8 mouse cellular contexts compared by ENCODE assay signal in the genomic region with DNA sequence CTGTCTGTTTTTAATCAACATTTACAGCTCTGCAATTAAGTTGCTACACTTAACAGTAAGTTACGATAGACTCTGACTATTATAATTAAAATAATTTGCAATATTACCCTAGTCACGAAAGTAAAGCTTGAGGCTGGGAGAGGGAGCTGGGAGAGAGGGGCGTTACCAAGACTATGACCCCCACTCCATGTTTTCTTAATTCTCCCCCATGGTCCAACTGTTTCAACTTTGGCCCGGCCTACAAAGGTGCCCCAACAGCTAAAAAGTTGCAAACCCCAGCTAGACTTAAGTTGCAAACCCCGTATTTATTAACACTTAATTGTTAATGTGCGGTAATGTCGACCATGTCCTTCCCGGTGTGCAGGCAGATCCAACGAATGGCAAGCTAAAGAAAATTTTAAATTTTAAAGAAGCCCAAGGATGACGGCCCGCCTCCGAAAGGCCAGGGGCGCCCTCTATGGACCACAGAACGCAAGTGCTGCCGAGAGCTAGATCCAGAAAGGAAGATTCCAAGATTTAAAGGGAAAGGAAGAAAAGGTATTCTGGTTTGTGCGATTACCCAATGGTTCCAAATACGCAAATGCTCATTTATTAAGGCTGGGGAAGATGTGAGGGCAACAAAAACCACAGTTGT. TPM values are rescaled to one million over a fixed set of nuclear protein-coding genes. Genes with fewer than 3 reads are reported as not detected.
DNase-seq lines count a peak whose midpoint lies in the region; ATAC-seq lines count a peak whose summit lies in the region.

No protein-coding gene starts in this region.

- peak; percentile 88 for DNase-seq in heart, adult 11 months
- no peak for DNase-seq in heart, postnatal 25 days (ENCODE audit: low spot score)
- peak; percentile 57 for DNase-seq in urinary bladder, postnatal 14 days (ENCODE audit: low spot score)
- DNase-seq in urinary bladder, postnatal 10 days (ENCODE audit: low spot score) = no peak
- peak; percentile 61 for DNase-seq in embryo, embryonic 10 days (ENCODE audit: low spot score)
- peak; percentile 77 to 82 for DNase-seq in kidney, postnatal 4 days
- DNase-seq in lung, postnatal 4 days = peak; percentile 52 to 69

- ATAC-seq in granulocyte monocyte progenitor cell, adult 5-6 weeks (replicated peaks; ENCODE audit: poor library complexity, severe bottlenecking) = no peak; the same call in 1 of the 2 replicates

- intact Hi-C loops in heart, postnatal 25 days (cut with DNase I) = loop anchor here (2.0 to 5.0 kb wide), 2 partner anchors 224 to 379 kb away; no protein-coding TSS in a partner anchor

RNA-seq across cellular contexts. Expression of gene Fndc1, which starts 5.4 kb away (rescaled TPM):
- 10 to 100 TPM; 20.2 to 20.7 TPM for total RNA-seq in heart, postnatal 25 days (2021)
- total RNA-seq in granulocyte monocyte progenitor cell, adult 5-6 weeks (2014; fragmentation: Nextera tagmentation) = not detected in 2 replicates
- not detected in 2 replicates for total RNA-seq in granulocyte monocyte progenitor cell, adult 5-6 weeks (2017)

Comparison
In these comparisons a context has a peak if more than half of its experiments do, and no peak if none do; other contexts are left out.
1. DNase-seq: peak in heart, adult 11 months (single experiment), urinary bladder, postnatal 14 days (single experiment), embryo, embryonic 10 days (single experiment), kidney, postnatal 4 days (2 of 2) and lung, postnatal 4 days (2 of 2); none in heart, postnatal 25 days (single experiment) and urinary bladder, postnatal 10 days (single experiment).
2. RNA of gene Fndc1, which starts 5.4 kb away (total RNA-seq): 20.2 to 20.7 TPM in heart, postnatal 25 days; not detected in granulocyte monocyte progenitor cell, adult 5-6 weeks; every median in the first group is over 10 times any median in the second.